Mouse (Mus musculus): ENCODE data around the gene Iqcf4. TPM values are rescaled to one million over a fixed set of nuclear protein-coding genes. Genes with fewer than 3 reads are reported as not detected.
"Not testable (repeated sequence)": the region's sequence is repeated elsewhere in the genome, so short reads cannot be mapped to it uniquely, and the experiment has no call there.

The Iqcf4 gene
- not detected in 2 replicates for polyA plus RNA-seq (2015; fragmentation: Nextera tagmentation; extraction: Ambion mirVana)

DNA sequence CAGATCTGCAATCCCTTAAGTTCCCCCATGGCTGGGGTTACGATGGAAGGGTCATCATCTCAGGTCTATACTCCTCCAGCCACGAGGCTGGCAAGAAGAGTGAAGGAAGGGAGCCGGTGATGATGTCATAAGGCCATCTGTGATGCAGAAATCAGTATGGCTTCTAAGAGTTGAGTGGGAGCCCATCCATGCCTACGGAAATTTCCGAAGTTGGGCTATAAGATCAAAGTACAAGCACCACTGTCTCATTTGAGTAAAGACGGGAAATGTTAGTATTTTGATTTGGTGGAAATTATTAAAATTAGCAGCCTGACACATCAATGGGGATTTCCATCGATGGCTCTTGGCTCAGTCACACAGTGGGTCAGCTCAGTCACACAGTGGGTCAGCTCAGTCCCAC, at the start of gene Iqcf4:
Gene Iqcf4 (minus strand): TSS at position 101 of the 400 bp plus-strand sequence.
- WGBS: 81% methylated on average over 7 of the region's 7 CpGs
- Histone ChIP-seq H3K4me3 (ENCODE audit: low read length) (no peak within 1 kb of the TSS), H3K9me3 (ENCODE audit: control insufficient read depth, low read length) (no peaks in the 10 kb centered on the region), H3K9ac (ENCODE audit: low read length) (no peak within 1 kb of the TSS), H3K4me2 (ENCODE audit: low read depth, low read length) (no peak within 1 kb of the TSS), H3K27me3 (ENCODE audit: control insufficient read depth, insufficient read depth, low read depth, low read length) (no peaks in the 10 kb centered on the region), H3K27ac (ENCODE audit: low read length) (no peak within 1 kb of the TSS), H3K4me1 (replicated peaks; ENCODE audit: control insufficient read depth, insufficient read depth, low read length) (no peaks in the 10 kb centered on the region), H3K36me3 (ENCODE audit: control insufficient read depth, insufficient read depth, low read length) (no peaks in the 10 kb centered on the region)
- ATAC-seq (ENCODE audit: low read depth): no peak

- no peak overlapping the region for H3K4me2 ChIP-seq (ENCODE audit: low read depth, low read length)
- H3K9me3 ChIP-seq (ENCODE audit: control insufficient read depth, low read length): no peaks in the 10 kb centered on the region
- no peak overlapping the region for H3K27ac ChIP-seq (ENCODE audit: low read length)
- ATAC-seq (ENCODE audit: low read depth): no peak
- H3K4me1 ChIP-seq (replicated peaks; ENCODE audit: control insufficient read depth, insufficient read depth, low read length): no peaks in the 10 kb centered on the region
- no peak overlapping the region for H3K9ac ChIP-seq (ENCODE audit: low read length)
- WGBS: 77% methylated on average over 3 of the region's 3 CpGs
- no peaks in the 10 kb centered on the region for H3K27me3 ChIP-seq (ENCODE audit: control insufficient read depth, insufficient read depth, low read depth, low read length)
- H3K4me3 ChIP-seq (ENCODE audit: low read length): no peak overlapping the region
- H3K36me3 ChIP-seq (ENCODE audit: control insufficient read depth, insufficient read depth, low read length): no peaks in the 10 kb centered on the region
These were observed 46.7 kb upstream of the Iqcf4 start for GRCm38 (mm10) chr9:106617496-106617895.

DNA sequence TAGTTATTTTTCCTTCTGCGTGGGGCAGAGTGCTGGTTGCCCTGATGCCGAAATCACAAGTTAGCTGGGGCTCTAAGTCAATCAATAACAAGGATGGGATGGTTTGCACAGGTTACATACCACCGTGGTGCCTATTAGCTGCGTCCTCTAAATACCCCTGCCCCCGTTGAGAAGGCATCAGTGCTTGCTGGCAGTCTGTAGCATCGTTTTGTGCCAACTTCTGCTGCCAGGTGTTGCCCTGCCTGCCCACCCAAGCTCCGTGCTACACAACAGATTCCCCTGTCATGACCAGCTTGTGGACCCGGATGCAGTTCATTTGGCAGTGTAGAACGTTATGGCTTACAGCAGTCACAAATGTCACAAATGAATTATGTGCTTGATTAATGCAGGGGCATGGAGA, 45.5 kb upstream of the Iqcf4 start:
- Histone ChIP-seq H3K4me3 (ENCODE audit: low read length) (no peak overlapping the region), H3K36me3 (ENCODE audit: control insufficient read depth, insufficient read depth, low read length) (no peaks in the 10 kb centered on the region), H3K4me1 (replicated peaks; ENCODE audit: control insufficient read depth, insufficient read depth, low read length) (no peaks in the 10 kb centered on the region), H3K4me2 (ENCODE audit: low read depth, low read length) (no peak overlapping the region), H3K27ac (ENCODE audit: low read length) (no peak overlapping the region), H3K9ac (ENCODE audit: low read length) (no peak overlapping the region), H3K9me3 (ENCODE audit: control insufficient read depth, low read length) (no peaks in the 10 kb centered on the region), H3K27me3 (ENCODE audit: control insufficient read depth, insufficient read depth, low read depth, low read length) (no peaks in the 10 kb centered on the region)
- no peak for ATAC-seq (ENCODE audit: low read depth)
- 74% methylated on average over 9 of the region's 9 CpGs for WGBS

- no peak overlapping the region for H3K9ac ChIP-seq (ENCODE audit: low read length)
- no peaks in the 10 kb centered on the region for H3K4me1 ChIP-seq (replicated peaks; ENCODE audit: control insufficient read depth, insufficient read depth, low read length)
- H3K27ac ChIP-seq (ENCODE audit: low read length): no peak overlapping the region
- WGBS: 13% methylated on average over 3 of the region's 3 CpGs
- no peak overlapping the region for H3K4me3 ChIP-seq (ENCODE audit: low read length)
- H3K9me3 ChIP-seq (ENCODE audit: control insufficient read depth, low read length): no peaks in the 10 kb centered on the region
- no peaks in the 10 kb centered on the region for H3K27me3 ChIP-seq (ENCODE audit: control insufficient read depth, insufficient read depth, low read depth, low read length)
- peak; percentile 60; the same call in 1 of the 2 replicates for ATAC-seq (ENCODE audit: low read depth)
- no peaks in the 10 kb centered on the region for H3K36me3 ChIP-seq (ENCODE audit: control insufficient read depth, insufficient read depth, low read length)
- H3K4me2 ChIP-seq (ENCODE audit: low read depth, low read length): no peak overlapping the region
These were observed 43.8 kb upstream of the Iqcf4 start for GRCm38 (mm10) chr9:106614616-106615015.

- H3K4me2 ChIP-seq (ENCODE audit: low read depth, low read length): no peak overlapping the region
- H3K27me3 ChIP-seq (ENCODE audit: control insufficient read depth, insufficient read depth, low read depth, low read length): no peaks in the 10 kb centered on the region
- no peak overlapping the region for H3K9ac ChIP-seq (ENCODE audit: low read length)
- WGBS: 46% methylated on average over 2 of the region's 2 CpGs
- no peaks in the 10 kb centered on the region for H3K4me1 ChIP-seq (replicated peaks; ENCODE audit: control insufficient read depth, insufficient read depth, low read length)
- no peak overlapping the region for H3K4me3 ChIP-seq (ENCODE audit: low read length)
- H3K36me3 ChIP-seq (ENCODE audit: control insufficient read depth, insufficient read depth, low read length): no peaks in the 10 kb centered on the region
- no peak for ATAC-seq (ENCODE audit: low read depth)
- no peaks in the 10 kb centered on the region for H3K9me3 ChIP-seq (ENCODE audit: control insufficient read depth, low read length)
- H3K27ac ChIP-seq (ENCODE audit: low read length): no peak overlapping the region
These were observed 43.2 kb upstream of the Iqcf4 start for GRCm38 (mm10) chr9:106613951-106614350.

GRCm38 (mm10) chr9:106610727-106611126, 39.9 kb upstream of the Iqcf4 start:
- Histone ChIP-seq H3K4me1 (replicated peaks; ENCODE audit: control insufficient read depth, insufficient read depth, low read length) (no peaks in the 10 kb centered on the region), H3K4me2 (ENCODE audit: low read depth, low read length) (no peak overlapping the region), H3K27ac (ENCODE audit: low read length) (no peak overlapping the region), H3K9ac (ENCODE audit: low read length) (no peak overlapping the region), H3K27me3 (ENCODE audit: control insufficient read depth, insufficient read depth, low read depth, low read length) (no peaks in the 10 kb centered on the region), H3K9me3 (ENCODE audit: control insufficient read depth, low read length) (no peaks in the 10 kb centered on the region), H3K4me3 (ENCODE audit: low read length) (no peak overlapping the region), H3K36me3 (ENCODE audit: control insufficient read depth, insufficient read depth, low read length) (no peaks in the 10 kb centered on the region)
- 72% methylated on average over 4 of the region's 4 CpGs for WGBS
- ATAC-seq (ENCODE audit: low read depth): no peak

- Histone ChIP-seq H3K27ac (ENCODE audit: low read length) (no peak overlapping the region), H3K9me3 (ENCODE audit: control insufficient read depth, low read length) (no peaks in the 10 kb centered on the region), H3K27me3 (ENCODE audit: control insufficient read depth, insufficient read depth, low read depth, low read length) (no peaks in the 10 kb centered on the region), H3K9ac (ENCODE audit: low read length) (no peak overlapping the region), H3K4me2 (ENCODE audit: low read depth, low read length) (no peak overlapping the region), H3K36me3 (ENCODE audit: control insufficient read depth, insufficient read depth, low read length) (no peaks in the 10 kb centered on the region), H3K4me1 (replicated peaks; ENCODE audit: control insufficient read depth, insufficient read depth, low read length) (no peaks in the 10 kb centered on the region), H3K4me3 (ENCODE audit: low read length) (no peak overlapping the region)
- 23% methylated on average over 8 of the region's 8 CpGs for WGBS
- no peak for ATAC-seq (ENCODE audit: low read depth)
These were observed 29.8 kb upstream of the Iqcf4 start for GRCm38 (mm10) chr9:106600546-106600945.

DNA sequence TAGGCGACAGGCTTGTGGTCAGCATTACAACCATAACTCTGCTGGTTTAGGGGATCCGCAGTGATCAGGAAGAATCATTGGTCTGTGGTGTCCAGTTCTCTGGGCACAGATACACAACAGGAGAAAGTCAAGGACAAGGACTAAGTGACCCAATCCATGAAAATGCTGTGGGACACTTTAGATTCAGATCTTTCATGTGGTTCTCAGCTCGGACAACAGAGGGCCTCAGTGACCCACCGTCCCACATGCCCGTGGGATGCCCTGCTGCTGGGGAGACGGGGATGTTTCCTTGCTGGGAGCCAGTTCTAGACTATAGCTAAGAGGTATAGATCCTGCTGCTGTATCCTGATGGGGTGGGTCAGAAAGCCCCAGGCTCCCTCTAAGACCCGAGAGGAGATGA, 27.7 kb upstream of the Iqcf4 start:
- Histone ChIP-seq H3K9ac (ENCODE audit: low read length) (no peak overlapping the region), H3K36me3 (ENCODE audit: control insufficient read depth, insufficient read depth, low read length) (no peaks in the 10 kb centered on the region), H3K4me2 (ENCODE audit: low read depth, low read length) (no peak overlapping the region), H3K4me1 (replicated peaks; ENCODE audit: control insufficient read depth, insufficient read depth, low read length) (no peaks in the 10 kb centered on the region), H3K4me3 (ENCODE audit: low read length) (no peak overlapping the region), H3K9me3 (ENCODE audit: control insufficient read depth, low read length) (no peaks in the 10 kb centered on the region), H3K27ac (ENCODE audit: low read length) (no peak overlapping the region), H3K27me3 (ENCODE audit: control insufficient read depth, insufficient read depth, low read depth, low read length) (no peaks in the 10 kb centered on the region)
- WGBS: 43% methylated on average over 7 of the region's 7 CpGs
- ATAC-seq (ENCODE audit: low read depth): no peak

GRCm38 (mm10) chr9:106595836-106596235, 25.0 kb upstream of the Iqcf4 start:
- Histone ChIP-seq H3K4me3 (ENCODE audit: low read length) (no peak overlapping the region), H3K36me3 (ENCODE audit: control insufficient read depth, insufficient read depth, low read length) (no peaks in the 10 kb centered on the region), H3K4me1 (replicated peaks; ENCODE audit: control insufficient read depth, insufficient read depth, low read length) (no peaks in the 10 kb centered on the region), H3K27me3 (ENCODE audit: control insufficient read depth, insufficient read depth, low read depth, low read length) (no peaks in the 10 kb centered on the region), H3K27ac (ENCODE audit: low read length) (no peak overlapping the region), H3K9me3 (ENCODE audit: control insufficient read depth, low read length) (no peaks in the 10 kb centered on the region; the same call in 1 of the 2 replicates), H3K4me2 (ENCODE audit: low read depth, low read length) (no peak overlapping the region), H3K9ac (ENCODE audit: low read length) (no peak overlapping the region)
- 59% methylated on average over 7 of the region's 7 CpGs for WGBS
- ATAC-seq (ENCODE audit: low read depth): no peak

- not testable (repeated sequence) for H3K9me3 ChIP-seq (ENCODE audit: control insufficient read depth, low read length); H3K4me3 ChIP-seq (ENCODE audit: low read length); H3K9ac ChIP-seq (ENCODE audit: low read length); H3K27me3 ChIP-seq (ENCODE audit: control insufficient read depth, insufficient read depth, low read depth, low read length); H3K36me3 ChIP-seq (ENCODE audit: control insufficient read depth, insufficient read depth, low read length); H3K4me2 ChIP-seq (ENCODE audit: low read depth, low read length); ATAC-seq (ENCODE audit: low read depth); H3K27ac ChIP-seq (ENCODE audit: low read length); H3K4me1 ChIP-seq (replicated peaks; ENCODE audit: control insufficient read depth, insufficient read depth, low read length)
- 7% methylated on average over 3 of the region's 4 CpGs for WGBS
These were observed 24.6 kb upstream of the Iqcf4 start for GRCm38 (mm10) chr9:106595402-106595801.

Measured in lung, embryonic 16.5 days (tissue).